Mouse (Mus musculus) intestine, embryonic 14.5 days (tissue): ENCODE data around the gene Ugt1a8. TPM values are rescaled to one million over a fixed set of nuclear protein-coding genes. Genes with fewer than 3 reads are reported as not detected.

Source experiments
- ATAC-seq: fragments of 200-750 bp; cut with Nextera tagmentation; replicated peaks from 2 replicates; pipeline ENCODE4 v1.8.0; 2017; ENCODE audit warnings: low read depth, moderate number of reproducible peaks, moderate TSS enrichment, moderate library complexity; ENCODE audit not compliant: low FRiP score, low TSS enrichment
- DNase-seq: peaks from one replicate; pipeline ENCODE4 v3.0.0-alpha.2; 2018; ENCODE audit warnings: low spot score
- H3K27ac ChIP-seq: fragments of 300-500 bp; sonication (generic); 2 replicates; pipeline ENCODE4 v1.5.1; 2014; ENCODE audit warnings: low read depth, mild to moderate bottlenecking, control low read depth
- H3K27me3 ChIP-seq: fragments of 300-500 bp; sonication (generic); replicated peaks from 2 replicates; pipeline ENCODE4 v1.6.1; 2014; ENCODE audit warnings: low read length, control low read depth; ENCODE audit not compliant: control insufficient read depth, insufficient read depth
- H3K36me3 ChIP-seq: fragments of 300-500 bp; sonication (generic); 2 replicates; pipeline ENCODE4 v1.6.1; 2014; ENCODE audit warnings: low read length, control low read depth; ENCODE audit not compliant: control insufficient read depth, insufficient read depth
- H3K4me1 ChIP-seq: fragments of 300-500 bp; sonication (generic); replicated peaks from 2 replicates; pipeline ENCODE4 v1.6.1; 2014; ENCODE audit warnings: low read length, control low read depth, mixed read lengths; ENCODE audit not compliant: control insufficient read depth, insufficient read depth
- H3K4me2 ChIP-seq: fragments of 300-500 bp; sonication (generic); 2 replicates; pipeline ENCODE4 v1.6.1; 2014; ENCODE audit warnings: low read length
- H3K4me3 ChIP-seq: fragments of 300-500 bp; sonication (generic); 2 replicates; pipeline ENCODE4 v1.5.1; 2014; ENCODE audit warnings: low read depth, low read length, control low read depth, mixed read lengths
- H3K9ac ChIP-seq: fragments of 300-500 bp; sonication (generic); 2 replicates; pipeline ENCODE4 v1.6.1; 2014; ENCODE audit warnings: mild to moderate bottlenecking, low read length
- H3K9me3 ChIP-seq: fragments of 300-500 bp; sonication (generic); 2 replicates; pipeline ENCODE4 v1.6.1; 2016; ENCODE audit warnings: low read length, control low read depth; ENCODE audit not compliant: control insufficient read depth
- WGBS: fragments of 180-500 bp; shearing (Covaris S2); extraction: QIAGEN DNeasy Blood & Tissue Kit; methylation state at CpG from one replicate; pipeline ENCODE4 v1.1.7; 2014; 5-methylcytosine and 5-hydroxymethylcytosine counted together
- polyA plus RNA-seq: library from polyadenylated mRNA; unstranded; fragments of >200 nt; fragmentation: Nextera tagmentation; extraction: Ambion mirVana; gene quantifications from 2 replicates; pipeline ENCODE4 v1.2.1, GENCODE M21; 2014

Ugt1a8 gene
- polyA plus RNA-seq, 1 experiment from 2014 or later: not detected

GRCm38 (mm10) chr1:88211812-88212211, 124.2 kb downstream of the Ugt1a8 start, which contains the start of gene Ugt1a1:
TSS of gene Ugt1a1 (plus strand) at chr1:88211959.
- H3K27ac ChIP-seq: no peak within 1 kb of the TSS
- H3K9me3 ChIP-seq: peaks cover 46% of the 10 kb centered on the region
- no peaks in the 10 kb centered on the region for H3K4me1 ChIP-seq
- no peaks in the 10 kb centered on the region for H3K36me3 ChIP-seq
- peak; percentile 65 for DNase-seq
- H3K27me3 ChIP-seq: no peaks in the 10 kb centered on the region
- H3K4me3 ChIP-seq: no peak within 1 kb of the TSS
- WGBS: 67% methylated on average over 8 of the region's 8 CpGs
- no peak within 1 kb of the TSS for H3K9ac ChIP-seq
- no peak within 1 kb of the TSS for H3K4me2 ChIP-seq
- peak; percentile 14 for ATAC-seq

GRCm38 (mm10) chr1:88212341-88213045, 124.9 kb downstream of the Ugt1a8 start:
- DNase-seq: peak; percentile 52
- no peaks in the 10 kb centered on the region for H3K4me1 ChIP-seq
- H3K9ac ChIP-seq: no peak overlapping the region
- no peak overlapping the region for H3K4me3 ChIP-seq
- H3K36me3 ChIP-seq: no peaks in the 10 kb centered on the region
- no peak overlapping the region for H3K4me2 ChIP-seq
- H3K27me3 ChIP-seq: no peaks in the 10 kb centered on the region
- WGBS: 60% methylated on average over 8 of the region's 8 CpGs
- peaks cover 51% of the 10 kb centered on the region for H3K9me3 ChIP-seq
- no peak overlapping the region for H3K27ac ChIP-seq
- ATAC-seq: no peak

GRCm38 (mm10) chr1:88213061-88213460, 125.4 kb downstream of the Ugt1a8 start:
- Histone ChIP-seq H3K36me3 (no peaks in the 10 kb centered on the region), H3K4me1 (no peaks in the 10 kb centered on the region), H3K27me3 (no peaks in the 10 kb centered on the region), H3K27ac (no peak overlapping the region), H3K9me3 (peaks cover 53% of the 10 kb centered on the region), H3K9ac (no peak overlapping the region), H3K4me2 (no peak overlapping the region), H3K4me3 (no peak overlapping the region)
- DNase-seq (no peak), ATAC-seq (no peak)
- 73% methylated on average over 1 of the region's 1 CpGs for WGBS

GRCm38 (mm10) chr1:88213766-88214461, 126.3 kb downstream of the Ugt1a8 start:
- Histone ChIP-seq H3K27me3 (no peaks in the 10 kb centered on the region), H3K36me3 (no peaks in the 10 kb centered on the region), H3K4me1 (no peaks in the 10 kb centered on the region), H3K27ac (no peak overlapping the region), H3K4me3 (no peak overlapping the region), H3K4me2 (no peak overlapping the region), H3K9me3 (peaks cover 53% of the 10 kb centered on the region), H3K9ac (no peak overlapping the region)
- DNase-seq: peak; percentile 62
- 0 out of 2 replicates have a peak, but pooled peaks have one; percentile 7 for ATAC-seq
- 79% methylated on average over 2 of the region's 2 CpGs for WGBS

- peaks cover 53% of the 10 kb centered on the region for H3K9me3 ChIP-seq
- 78% methylated on average over 2 of the region's 2 CpGs for WGBS
- H3K9ac ChIP-seq: no peak overlapping the region
- no peak overlapping the region for H3K4me2 ChIP-seq
- H3K27me3 ChIP-seq: no peaks in the 10 kb centered on the region
- H3K36me3 ChIP-seq: no peaks in the 10 kb centered on the region
- ATAC-seq: no peak
- no peak for DNase-seq
- no peak overlapping the region for H3K27ac ChIP-seq
- H3K4me1 ChIP-seq: no peaks in the 10 kb centered on the region
- no peak overlapping the region for H3K4me3 ChIP-seq
These were observed 126.9 kb downstream of the Ugt1a8 start for GRCm38 (mm10) chr1:88214462-88214952.

GRCm38 (mm10) chr1:88215466-88216380, 128.1 kb downstream of the Ugt1a8 start:
- no peak overlapping the region for H3K27ac ChIP-seq
- no peak overlapping the region for H3K9ac ChIP-seq
- H3K36me3 ChIP-seq: no peaks in the 10 kb centered on the region
- DNase-seq: no peak
- no peaks in the 10 kb centered on the region for H3K4me1 ChIP-seq
- no peak overlapping the region for H3K4me3 ChIP-seq
- H3K9me3 ChIP-seq: peaks cover 53% of the 10 kb centered on the region
- 72% methylated on average over 10 of the region's 10 CpGs for WGBS
- no peaks in the 10 kb centered on the region for H3K27me3 ChIP-seq
- no peak overlapping the region for H3K4me2 ChIP-seq
- ATAC-seq: no peak

- no peak for DNase-seq
These were observed 128.9 kb downstream of the Ugt1a8 start for GRCm38 (mm10) chr1:88216551-88216950.

GRCm38 (mm10) chr1:88217144-88217543, 129.5 kb downstream of the Ugt1a8 start:
- Histone ChIP-seq H3K36me3 (no peaks in the 10 kb centered on the region), H3K27me3 (no peaks in the 10 kb centered on the region), H3K4me3 (no peak overlapping the region), H3K4me1 (no peaks in the 10 kb centered on the region), H3K9me3 (peaks cover 47% of the 10 kb centered on the region), H3K9ac (no peak overlapping the region), H3K27ac (no peak overlapping the region), H3K4me2 (no peak overlapping the region)
- DNase-seq (no peak), ATAC-seq (no peak)
- 62% methylated on average over 2 of the region's 2 CpGs for WGBS

More at GRCm38 (mm10) chr1:88216551-88216950, 128.9 kb downstream of the Ugt1a8 start:
- Histone ChIP-seq H3K9me3 (peaks cover 50% of the 10 kb centered on the region), H3K4me1 (no peaks in the 10 kb centered on the region), H3K27me3 (no peaks in the 10 kb centered on the region), H3K9ac (no peak overlapping the region), H3K27ac (no peak overlapping the region), H3K4me2 (no peak overlapping the region), H3K4me3 (no peak overlapping the region), H3K36me3 (no peaks in the 10 kb centered on the region)
- no peak for ATAC-seq
- 61% methylated on average over 2 of the region's 2 CpGs for WGBS
